8 mouse cellular contexts compared by ENCODE assay signal in genomic region chr9:92275486-92276207, GRCm38 (mm10). TPM values are rescaled to one million over a fixed set of nuclear protein-coding genes. Genes with fewer than 3 reads are reported as not detected.
DNase-seq lines count a peak whose midpoint lies in the region; ATAC-seq and TF ChIP-seq lines count a peak whose summit lies in the region.

Plscr2 (plus strand) TSS chr9:92275602.

- peaks cover 88% of the 10 kb centered on the region for H3K4me1 ChIP-seq in megakaryocyte, embryonic 14.5 days
- peaks cover 17% of the 10 kb centered on the region for H3K4me1 ChIP-seq in kidney, postnatal 0 days (replicated peaks; ENCODE audit: insufficient read depth, low read length)
- peaks cover 9% of the 10 kb centered on the region for H3K4me1 ChIP-seq in stomach, embryonic 15.5 days

- peak within 1 kb of the TSS; percentile 94 for H3K27ac ChIP-seq in kidney, postnatal 0 days
- no peak within 1 kb of the TSS for H3K27ac ChIP-seq in stomach, embryonic 15.5 days

- H3K4me3 ChIP-seq in megakaryocyte, embryonic 14.5 days (replicated peaks): peak within 1 kb of the TSS; percentile 77
- peak within 1 kb of the TSS; percentile 32 for H3K4me3 ChIP-seq in kidney, postnatal 0 days (replicated peaks; ENCODE audit: low read depth, low read length)
- H3K4me3 ChIP-seq in stomach, embryonic 15.5 days (replicated peaks): no peak within 1 kb of the TSS

- no peaks in the 10 kb centered on the region for H3K27me3 ChIP-seq in megakaryocyte, embryonic 14.5 days (replicated peaks)
- no peaks in the 10 kb centered on the region for H3K27me3 ChIP-seq in kidney, postnatal 0 days (ENCODE audit: insufficient read depth, low read length)
- no peaks in the 10 kb centered on the region for H3K27me3 ChIP-seq in stomach, embryonic 15.5 days (replicated peaks)

- DNase-seq in heart, adult 11 months: peak; percentile 97
- DNase-seq in kidney, postnatal 0 days (ENCODE audit: low spot score): peak; percentile 94
- DNase-seq in urinary bladder, postnatal 4 days (ENCODE audit: low spot score in 2 of 2): no peak
- DNase-seq in B cell, adult 2 months: no peak
- DNase-seq in ovary, postnatal 14 days (ENCODE audit: low spot score): no peak

- H3K36me3 ChIP-seq in megakaryocyte, embryonic 14.5 days (replicated peaks; ENCODE audit: low read length): peaks cover 59% of the 10 kb centered on the region
- H3K36me3 ChIP-seq in kidney, postnatal 0 days (ENCODE audit: insufficient read depth, low read length): peaks cover 3% of the 10 kb centered on the region; the same call in 1 of the 2 replicates
- 0 out of 2 replicates have a peak, but pooled peaks cover 3% of the 10 kb centered on the region for H3K36me3 ChIP-seq in stomach, embryonic 15.5 days

- no peak for ATAC-seq in megakaryocyte, adult 5-6 weeks (ENCODE audit: poor library complexity, severe bottlenecking)
- ATAC-seq in kidney, postnatal 0 days (replicated peaks; ENCODE audit: low FRiP score, low read depth): peak; percentile 62; the same call in 1 of the 2 replicates
- peak; percentile 17; the same call in 1 of the 2 replicates for ATAC-seq in stomach, embryonic 15.5 days (ENCODE audit: insufficient read depth, low FRiP score, low read depth)

- H3K9me3 ChIP-seq in megakaryocyte, embryonic 14.5 days: no peaks in the 10 kb centered on the region
- H3K9me3 ChIP-seq in kidney, postnatal 0 days (replicated peaks; ENCODE audit: low read length): no peaks in the 10 kb centered on the region
- H3K9me3 ChIP-seq in stomach, embryonic 15.5 days: no peaks in the 10 kb centered on the region

- peak within 1 kb of the TSS; percentile 55 for H3K4me2 ChIP-seq in kidney, postnatal 0 days (ENCODE audit: low read length)
- no peak within 1 kb of the TSS for H3K4me2 ChIP-seq in stomach, embryonic 15.5 days

- WGBS in kidney, postnatal 0 days: 26% methylated on average over 9 of the region's 9 CpGs
- WGBS in stomach, embryonic 15.5 days: 60% methylated on average over 9 of the region's 9 CpGs

- no peak for TF ChIP-seq CTCF in kidney, postnatal 0 days (IDR thresholded peaks at IDR 0.05; ENCODE audit: low read depth)

- peak within 1 kb of the TSS; percentile 47 for H3K9ac ChIP-seq in kidney, postnatal 0 days (ENCODE audit: low read depth, low read length)
- no peak within 1 kb of the TSS for H3K9ac ChIP-seq in stomach, embryonic 15.5 days

RNA-seq across cellular contexts. Expression of gene Plscr2, which starts in this region (rescaled TPM):
- polyA plus RNA-seq in megakaryocyte, embryonic 14.5 days (2012; ENCODE audit: insufficient read depth, low replicate concordance): not detected in 2 replicates
- total RNA-seq in megakaryocyte, adult 5-6 weeks (2015): not detected in 2 replicates
- not detected in 2 replicates for total RNA-seq in megakaryocyte, adult 5-6 weeks (2017)
- polyA plus RNA-seq in kidney, postnatal 0 days (2015; fragmentation: Nextera tagmentation; extraction: Ambion mirVana): 131 and 134 TPM in 2 replicates
- 1.6 and 2.3 TPM in 2 replicates for polyA plus RNA-seq in stomach, embryonic 15.5 days (2015; fragmentation: Nextera tagmentation; extraction: Ambion mirVana)

Comparison
In these comparisons a context has a peak if more than half of its experiments do, and no peak if none do; other contexts are left out.
1. RNA of gene Plscr2 (polyA plus RNA-seq): 131 to 134 TPM in kidney, postnatal 0 days; 1.6 to 2.3 TPM in stomach, embryonic 15.5 days and not detected in megakaryocyte, embryonic 14.5 days; every median in the first group is over 10 times any median in the second.
2. DNase-seq: peak in heart, adult 11 months (single experiment) and kidney, postnatal 0 days (single experiment); none in urinary bladder, postnatal 4 days (0 of 2), B cell, adult 2 months (0 of 2) and ovary, postnatal 14 days (single experiment).